Mouse (Mus musculus) liver, adult 2 months (tissue): ENCODE results near the gene Fhit.

ENCODE experiments used
- CTCF ChIP-seq: fragments of 200-500 bp; IDR thresholded peaks from 2 replicates; pipeline ENCODE4 v1.5.1; 2011; ENCODE audit warnings: low read depth, low read length, control low read depth
- POLR2A ChIP-seq: fragments of 200-500 bp; IDR thresholded peaks from 2 replicates; pipeline ENCODE4 v1.6.1; 2011; ENCODE audit warnings: low read length, control low read depth; ENCODE audit not compliant: insufficient read depth; ENCODE audit errors: extremely low read depth

GRCm38 (mm10) chr14:10405346-10405745, 756.5 kb downstream of the Fhit start:
- TF ChIP-seq CTCF (no peak), POLR2A (no peak)
